Mouse (Mus musculus) embryo, embryonic 10 days (tissue): ENCODE measurements around the gene Nit1.
A peak's percentile ranks its signal among the peaks of the same experiment; 100 is the strongest.
"Not testable (repeated sequence)": the region's sequence is repeated elsewhere in the genome, so short reads cannot be mapped to it uniquely, and the experiment has no call there.

Experiments
- DNase-seq: peaks from one replicate; pipeline ENCODE4 v3.0.0-alpha.2; 2015; ENCODE audit warnings: low spot score

The Nit1 gene

GRCm38 (mm10) chr1:171349210-171349609 is 3.8 kb upstream of the Nit1 start:
- DNase-seq = no peak

- DNase-seq = no peak
These were observed 3.2 kb upstream of the Nit1 start for GRCm38 (mm10) chr1:171348665-171349064.

GRCm38 (mm10) chr1:171346095-171346450 is 627 bp upstream of the Nit1 start:
- DNase-seq = peak; percentile 27

- no peak for DNase-seq
These were observed 731 bp downstream of the Nit1 start for GRCm38 (mm10) chr1:171344715-171345114.

- no peak for DNase-seq
These were observed 1.3 kb downstream of the Nit1 start for GRCm38 (mm10) chr1:171343922-171344677.

- no peak for DNase-seq
These were observed 2.9 kb downstream of the Nit1 start for GRCm38 (mm10) chr1:171342262-171343207.

- DNase-seq = peak; percentile 26
These were observed 15.3 kb downstream of the Nit1 start for GRCm38 (mm10) chr1:171330216-171330560.

- DNase-seq = peak; percentile 88
These were observed 15.8 kb downstream of the Nit1 start for GRCm38 (mm10) chr1:171329433-171330215.

- DNase-seq = peak; percentile 94
These were observed 16.5 kb downstream of the Nit1 start, which contains the start of gene Dedd for GRCm38 (mm10) chr1:171328839-171329432. Gene Dedd, plus strand, starts transcription at chr1:171329145.

GRCm38 (mm10) chr1:171328244-171328643 is 17.2 kb downstream of the Nit1 start:
- DNase-seq = peak; percentile 34

- DNase-seq = not testable (repeated sequence)
These were observed 18.9 kb downstream of the Nit1 start for GRCm38 (mm10) chr1:171326588-171326987.

GRCm38 (mm10) chr1:171325571-171325970 is 19.9 kb downstream of the Nit1 start:
- DNase-seq = no peak

GRCm38 (mm10) chr1:171322012-171322411 is 23.4 kb downstream of the Nit1 start:
- DNase-seq = no peak

GRCm38 (mm10) chr1:171321415-171321814 is 24.0 kb downstream of the Nit1 start:
- DNase-seq = peak; percentile 52

- DNase-seq = no peak
These were observed 25.3 kb downstream of the Nit1 start for GRCm38 (mm10) chr1:171320151-171320550.

- peak; percentile 32 for DNase-seq
These were observed 25.7 kb downstream of the Nit1 start for GRCm38 (mm10) chr1:171319748-171320147.

- no peak for DNase-seq
These were observed 36.1 kb downstream of the Nit1 start for GRCm38 (mm10) chr1:171309321-171309720.

- DNase-seq = not testable (repeated sequence)
These were observed 39.3 kb downstream of the Nit1 start for GRCm38 (mm10) chr1:171306157-171306556.

- no peak for DNase-seq
These were observed 47.2 kb downstream of the Nit1 start for GRCm38 (mm10) chr1:171298226-171298625.

GRCm38 (mm10) chr1:171295063-171295402 is 50.4 kb downstream of the Nit1 start:
- DNase-seq = no peak

GRCm38 (mm10) chr1:171294298-171295062 is 51.0 kb downstream of the Nit1 start, which contains the start of gene Ufc1:
Gene Ufc1, minus strand, starts transcription at chr1:171295024.
- DNase-seq = peak; percentile 91
